ENCODE assay signal across 10 mouse cellular contexts in the genomic region with DNA sequence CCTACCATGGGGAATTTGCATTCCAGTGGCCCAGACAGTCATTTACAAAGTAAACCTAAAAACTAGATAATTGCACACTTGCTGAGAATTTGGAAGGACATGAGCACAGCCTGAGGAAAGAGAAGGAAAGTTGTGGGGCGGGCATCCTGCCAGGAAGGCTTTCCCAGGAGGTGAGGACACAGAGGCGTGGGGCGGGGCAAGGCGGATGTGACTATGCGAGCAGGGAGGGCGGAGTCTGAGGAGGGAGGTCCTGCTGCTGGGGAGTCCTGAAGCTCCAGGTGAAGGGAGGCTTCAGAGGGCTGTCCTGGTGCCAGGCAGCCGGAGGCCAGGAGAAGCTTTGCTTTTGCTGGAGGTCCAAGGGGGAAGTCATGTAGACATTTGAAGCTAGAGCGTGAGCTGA.
DNase-seq lines count a peak whose midpoint lies in the region; ATAC-seq and TF ChIP-seq lines count a peak whose summit lies in the region.
"Had no signal": no experiment of that assay in that cellular context is flagged by ENCODE, and none has a peak within 500 bp of the region (broad histone marks: within the 10 kb centered on the region; RNA-seq: fewer than 3 reads in every experiment).

No protein-coding gene starts in this region.

- H3K36me3 ChIP-seq in heart, embryonic 10.5 days: no peaks in the 10 kb centered on the region
- H3K36me3 ChIP-seq in thymus, adult 2 months (ENCODE audit: control insufficient read depth, insufficient read depth, low read length): no peaks in the 10 kb centered on the region
- H3K36me3 ChIP-seq: midbrain, embryonic 15.5 days had no signal

- no peaks in the 10 kb centered on the region for H3K9me3 ChIP-seq in heart, embryonic 10.5 days
- H3K9me3 ChIP-seq: midbrain, embryonic 15.5 days had no signal

- WGBS in heart, embryonic 10.5 days: 56% methylated on average over 8 of the region's 8 CpGs
- 94% methylated on average over 8 of the region's 8 CpGs for WGBS in thymus, adult 2 months

- H3K27me3 ChIP-seq in heart, embryonic 10.5 days (ENCODE audit: insufficient read depth, poor library complexity, severe bottlenecking): 0 out of 2 replicates have a peak, but pooled peaks cover 7% of the 10 kb centered on the region
- H3K27me3 ChIP-seq in thymus, adult 2 months (ENCODE audit: control insufficient read depth, insufficient read depth, low read length): no peaks in the 10 kb centered on the region
- H3K27me3 ChIP-seq: CH12.LX; midbrain, embryonic 15.5 days had no signal

- no peak overlapping the region for H3K27ac ChIP-seq in heart, embryonic 10.5 days
- no peak overlapping the region for H3K27ac ChIP-seq in thymus, adult 2 months (ENCODE audit: control insufficient read depth, insufficient read depth, low read length)
- H3K27ac ChIP-seq: midbrain, embryonic 15.5 days had no signal

- DNase-seq in heart, adult 11 months: peak; percentile 97
- no peak for DNase-seq in heart, embryonic 10.5 days (ENCODE audit: low spot score)
- DNase-seq in adrenal gland, adult 2 months: peak; percentile 23
- peak; percentile 12 for DNase-seq in kidney, adult 9 months
- DNase-seq in ovary, postnatal 10 days (ENCODE audit: low spot score): peak; percentile 18
- no peak for DNase-seq in thymus, adult 2 months
- DNase-seq in layer of hippocampus, postnatal 25 days (ENCODE audit: extremely low spot score in 1 of 2, low spot score in 1 of 2): no peak

- no peak overlapping the region for H3K4me3 ChIP-seq in heart, embryonic 10.5 days
- no peak overlapping the region for H3K4me3 ChIP-seq in thymus, adult 2 months (ENCODE audit: control insufficient read depth, insufficient read depth, low read length)
- H3K4me3 ChIP-seq: midbrain, embryonic 15.5 days had no signal

- ATAC-seq in activated CD4-positive, CD25-positive, alpha-beta regulatory T cell, adult 4 months: no peak
- ATAC-seq: midbrain, embryonic 15.5 days had no signal

- no peak for TF ChIP-seq POLR2A in thymus, adult 2 months (IDR thresholded peaks at IDR 0.05; ENCODE audit: control insufficient read depth, extremely low read depth, insufficient read depth, low read length, poor library complexity)

- H3K4me1 ChIP-seq in heart, embryonic 10.5 days: peaks cover 15% of the 10 kb centered on the region
- H3K4me1 ChIP-seq in thymus, adult 2 months (replicated peaks; ENCODE audit: control insufficient read depth, insufficient read depth, low read length): peaks cover 4% of the 10 kb centered on the region; the same call in 1 of the 2 replicates

- no peak for TF ChIP-seq CTCF in thymus, adult 2 months (IDR thresholded peaks at IDR 0.05; ENCODE audit: borderline replicate concordance, control insufficient read depth, extremely low read depth, insufficient read depth, low read length, poor library complexity)

Comparison
In these comparisons a context has a peak if more than half of its experiments do, and no peak if none do; other contexts are left out.
1. DNase-seq: peak in heart, adult 11 months (single experiment), adrenal gland, adult 2 months (single experiment), kidney, adult 9 months (single experiment) and ovary, postnatal 10 days (single experiment); none in heart, embryonic 10.5 days (single experiment), thymus, adult 2 months (single experiment) and layer of hippocampus, postnatal 25 days (0 of 2).